Mouse (Mus musculus): ENCODE measurements around the gene Col2a1.

The Col2a1 gene

DNA sequence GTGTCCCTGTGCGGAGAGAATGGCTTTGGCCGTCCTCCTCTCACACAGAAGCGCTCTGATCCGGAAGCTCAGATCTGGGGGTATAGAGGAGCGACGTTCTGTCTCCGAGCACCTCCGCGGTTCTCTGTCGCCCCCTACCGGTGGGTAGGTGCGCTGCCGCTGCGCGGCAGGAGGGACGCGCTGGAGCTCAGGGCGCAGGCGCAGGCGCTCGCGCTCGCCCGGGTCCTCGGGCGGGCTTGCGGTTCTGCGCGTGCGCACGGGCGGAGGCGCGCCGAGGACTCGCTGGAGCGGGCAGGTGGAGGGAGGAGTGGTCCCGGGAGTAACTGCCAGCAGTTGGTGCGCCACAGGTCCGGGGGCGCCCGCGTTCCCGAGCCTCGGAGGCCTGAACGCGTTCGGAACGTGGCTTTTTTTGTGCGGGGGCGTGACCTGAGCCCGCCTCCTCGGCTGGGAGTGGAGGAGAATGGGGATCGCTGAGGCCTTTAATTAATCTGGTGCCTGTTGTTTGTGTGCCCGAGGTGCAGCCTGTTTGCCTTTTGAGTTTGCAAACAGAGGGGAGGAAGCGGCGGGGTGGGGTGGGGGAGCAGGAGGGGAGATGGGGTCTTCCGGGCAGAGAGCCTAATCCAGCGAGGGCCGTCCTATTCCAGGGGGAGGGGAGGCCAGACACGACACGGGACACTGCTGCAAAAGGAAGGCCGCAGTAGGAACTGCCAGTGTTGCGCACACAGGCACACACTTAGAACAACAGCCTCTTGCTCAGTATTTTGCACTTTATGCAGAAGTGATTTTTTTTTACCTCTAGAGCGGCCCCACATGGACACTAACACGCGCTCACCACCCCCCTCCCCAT lies 40.3 kb downstream of the Col2a1 start, which contains the start of gene Tmem106c:
Gene Tmem106c, plus strand, starts transcription at position 212 of the 847 bp plus-strand sequence.
- peak; percentile 88 to 91 for DNase-seq (ENCODE audit: low spot score in 2 of 2)

DNA sequence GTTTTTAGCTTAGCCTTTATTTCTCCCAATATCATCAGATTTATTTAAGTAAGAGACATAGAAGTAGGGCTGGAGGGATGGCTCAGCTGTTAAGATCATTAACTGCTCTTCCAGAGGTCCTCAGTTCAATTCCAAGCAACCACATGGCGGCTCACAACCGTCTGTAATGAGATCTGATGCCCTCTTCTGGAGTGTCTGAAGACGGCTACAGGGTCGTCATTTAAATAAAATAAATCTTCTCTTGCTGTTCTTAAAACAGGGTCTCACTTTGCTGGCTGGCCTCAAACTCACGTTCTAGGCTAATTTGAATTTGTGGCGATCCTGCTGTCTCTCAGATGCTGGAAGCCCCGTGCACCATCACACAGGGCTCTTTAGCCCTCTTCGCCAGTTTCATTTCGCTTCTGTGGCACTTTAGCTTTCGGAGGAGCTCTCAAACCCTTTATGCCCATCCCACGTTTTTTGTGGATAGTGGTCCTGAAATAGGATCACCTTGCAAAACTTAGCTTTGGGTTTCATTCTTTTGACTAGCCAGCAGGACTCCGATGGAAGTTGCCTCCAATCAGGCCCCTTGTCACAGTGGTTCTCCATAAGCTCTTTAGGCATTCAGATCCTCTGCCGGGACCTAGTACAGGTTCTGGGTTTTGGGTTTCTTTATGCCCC lies 41.0 kb downstream of the Col2a1 start:
- DNase-seq (ENCODE audit: low spot score in 2 of 2) = peak in 1 of 2 experiments; percentile 25

DNA sequence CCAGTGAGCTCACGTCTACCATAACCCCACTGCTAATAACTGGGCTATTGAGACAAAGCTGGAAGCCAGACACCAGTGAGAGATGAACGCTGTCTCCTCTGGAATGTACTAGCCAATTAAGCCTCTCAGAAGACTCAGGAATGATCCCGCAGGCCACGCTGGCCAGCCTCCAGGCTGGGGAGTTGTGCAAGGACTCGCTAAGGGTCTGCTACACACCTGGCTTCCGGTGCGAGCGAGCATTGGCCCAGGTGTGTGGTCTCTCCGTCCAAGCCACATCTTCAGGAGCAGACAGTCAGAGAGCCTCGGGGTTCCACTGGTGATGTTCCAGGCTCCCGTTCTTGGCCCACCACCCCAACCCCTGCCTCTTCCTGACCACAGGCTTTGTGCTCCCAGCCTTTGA lies 48.1 kb downstream of the Col2a1 start:
- no peak for DNase-seq (ENCODE audit: low spot score in 2 of 2)

DNA sequence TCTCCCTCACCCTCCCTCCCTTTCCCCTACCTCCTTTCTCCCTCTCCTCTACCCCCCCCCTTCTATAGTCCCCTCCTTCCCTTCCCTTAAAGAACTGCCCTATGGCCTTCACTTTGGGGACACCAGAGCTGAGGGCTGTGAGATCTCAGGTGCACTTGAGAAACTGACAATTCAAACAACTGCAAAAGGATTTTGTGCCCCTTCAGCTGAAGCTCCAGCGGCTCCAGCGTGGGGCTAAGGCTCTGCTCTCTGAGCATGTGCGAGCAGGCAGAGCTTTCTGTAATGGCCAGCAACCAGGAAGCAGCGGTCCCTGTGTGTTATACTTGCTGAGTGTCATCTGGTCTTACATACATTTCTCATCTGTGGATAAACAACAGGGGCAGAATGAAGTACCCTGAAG lies 48.8 kb downstream of the Col2a1 start:
- no peak for DNase-seq (ENCODE audit: low spot score in 2 of 2)

DNA sequence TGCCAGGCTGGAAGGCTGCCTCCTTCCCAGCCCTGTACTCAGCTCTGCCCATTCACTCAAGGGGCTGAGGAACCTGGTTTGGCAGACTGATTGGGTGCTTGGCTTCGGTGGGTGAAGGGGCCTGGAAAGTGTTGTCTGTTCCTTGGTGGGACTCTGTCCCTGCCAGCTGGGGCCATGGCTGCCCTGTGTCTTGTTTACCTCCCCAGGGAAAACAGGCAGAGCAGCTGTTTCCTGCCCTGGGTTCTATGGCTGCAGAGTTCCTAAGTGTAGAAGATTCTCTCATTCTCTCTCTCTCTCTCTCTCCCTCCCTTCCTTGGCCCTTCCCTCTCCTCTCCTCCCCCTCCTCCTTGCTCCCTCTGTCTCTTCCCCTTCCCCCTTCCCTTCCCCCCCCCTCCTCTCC lies 49.2 kb downstream of the Col2a1 start:
- DNase-seq (ENCODE audit: low spot score in 2 of 2) = no peak

DNA sequence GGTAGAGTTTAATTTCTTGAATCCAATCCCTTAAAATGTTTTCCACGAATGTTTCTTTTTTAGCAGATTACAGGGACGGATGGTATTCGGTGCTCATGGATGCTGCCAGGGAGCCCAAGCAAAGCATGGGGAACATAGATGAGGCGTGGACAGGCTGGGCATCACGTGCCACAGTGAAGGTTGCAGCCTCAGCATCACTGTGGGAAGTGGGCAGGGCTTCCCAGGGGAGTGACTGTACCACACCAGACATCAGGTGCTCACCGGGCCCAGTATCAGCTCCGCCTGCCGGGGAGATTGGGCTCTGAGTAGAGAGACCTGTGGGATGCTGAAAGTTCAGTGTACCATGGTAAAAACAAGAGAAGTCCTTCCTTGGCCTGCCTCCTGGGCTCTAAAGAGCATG lies 49.8 kb downstream of the Col2a1 start:
- DNase-seq (ENCODE audit: low spot score in 2 of 2) = no peak

DNA sequence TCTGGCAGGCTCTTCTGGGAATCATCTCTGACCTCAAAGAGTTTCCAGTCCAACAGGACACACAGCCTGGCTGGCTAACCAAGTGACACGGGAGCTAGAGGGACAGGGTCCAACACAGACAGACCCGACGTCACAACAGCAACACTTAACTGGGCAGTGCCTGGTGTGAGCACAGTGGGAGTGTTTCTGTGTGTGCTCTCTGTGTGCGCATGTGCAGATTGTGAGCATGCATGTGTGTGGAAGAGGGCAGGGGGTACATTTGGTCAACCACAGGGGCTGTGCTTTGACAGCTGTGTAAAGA lies 51.7 kb downstream of the Col2a1 start:
- no peak for DNase-seq (ENCODE audit: low spot score in 2 of 2)

DNA sequence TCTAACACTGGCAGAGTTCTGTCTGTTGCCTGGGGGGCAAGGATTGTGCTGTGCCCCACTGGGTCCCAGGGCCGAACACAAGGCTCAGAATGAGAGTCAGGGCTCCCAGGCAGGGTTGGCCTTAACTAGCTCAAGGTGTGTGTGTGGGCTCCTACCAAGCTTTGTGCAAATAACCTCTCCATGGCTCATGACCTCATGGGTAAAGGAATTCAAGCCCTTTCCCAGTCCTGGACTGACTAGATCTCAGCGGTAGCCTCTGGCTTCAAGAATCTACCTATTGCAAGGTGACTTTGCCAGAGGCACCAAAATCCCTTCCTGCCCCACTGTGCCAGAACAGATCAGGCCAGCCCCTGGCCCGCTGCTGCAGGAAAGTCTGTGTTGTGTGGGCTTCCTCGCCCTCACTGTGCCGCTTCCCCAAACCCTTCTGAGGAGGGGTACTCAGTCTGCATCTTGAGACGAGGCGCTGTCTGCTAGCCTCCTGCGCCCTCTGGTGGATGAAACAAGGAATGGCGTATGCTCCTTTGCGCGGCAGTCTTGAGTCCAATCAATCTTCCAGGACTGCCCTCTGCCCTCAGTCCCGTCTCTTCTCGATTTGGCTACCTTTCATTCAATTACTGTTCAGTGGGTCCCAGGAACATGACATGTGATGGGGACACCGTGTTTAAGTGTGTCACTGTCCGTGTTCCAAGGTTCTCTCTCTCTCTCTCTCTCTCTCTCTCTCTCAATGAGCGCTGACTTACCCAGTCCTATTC lies 52.2 kb downstream of the Col2a1 start:
- DNase-seq (ENCODE audit: low spot score in 2 of 2) = peak; percentile 73 to 78

DNA sequence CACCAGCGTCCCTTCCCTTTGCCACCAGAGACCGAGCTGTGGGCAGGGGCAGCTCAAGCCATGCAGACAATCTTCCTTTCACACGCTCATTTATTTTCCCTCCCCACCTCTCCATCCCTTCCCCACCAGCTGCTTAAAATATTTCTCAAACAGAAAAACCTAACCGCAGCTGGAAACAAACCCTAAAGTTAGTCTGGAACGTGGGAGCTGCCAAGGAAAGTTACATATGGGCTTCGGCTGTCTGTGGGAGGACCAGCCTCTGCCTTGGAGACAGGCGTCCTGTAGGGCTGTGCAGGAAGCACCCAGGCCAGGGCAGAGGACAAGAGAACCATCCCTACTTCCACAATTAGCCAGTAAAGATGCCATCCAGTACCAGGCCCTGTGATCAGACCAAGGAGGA lies 54.3 kb downstream of the Col2a1 start:
- DNase-seq (ENCODE audit: low spot score in 2 of 2) = peak; percentile 35 to 36

DNA sequence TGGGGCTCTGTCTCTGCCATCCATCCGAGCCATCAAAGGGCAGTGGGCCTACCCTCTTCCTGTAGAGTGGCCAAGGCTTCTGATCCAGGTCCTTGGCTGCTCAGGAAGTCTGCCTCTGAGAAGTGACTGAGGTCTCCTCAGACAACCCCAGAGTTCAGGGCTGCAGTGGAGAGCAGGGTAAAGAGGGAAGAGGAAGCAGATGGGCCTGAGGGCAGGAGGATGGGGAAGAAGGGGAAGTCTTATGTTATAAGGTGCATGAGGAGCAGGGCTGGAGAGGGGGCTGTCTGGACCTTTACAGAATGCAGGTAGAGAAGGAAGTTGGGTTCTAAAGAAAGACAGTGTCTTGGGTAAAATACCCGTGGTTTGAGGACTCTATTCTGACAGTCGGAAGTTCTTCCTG lies 54.8 kb downstream of the Col2a1 start:
- DNase-seq (ENCODE audit: low spot score in 2 of 2) = no peak

DNA sequence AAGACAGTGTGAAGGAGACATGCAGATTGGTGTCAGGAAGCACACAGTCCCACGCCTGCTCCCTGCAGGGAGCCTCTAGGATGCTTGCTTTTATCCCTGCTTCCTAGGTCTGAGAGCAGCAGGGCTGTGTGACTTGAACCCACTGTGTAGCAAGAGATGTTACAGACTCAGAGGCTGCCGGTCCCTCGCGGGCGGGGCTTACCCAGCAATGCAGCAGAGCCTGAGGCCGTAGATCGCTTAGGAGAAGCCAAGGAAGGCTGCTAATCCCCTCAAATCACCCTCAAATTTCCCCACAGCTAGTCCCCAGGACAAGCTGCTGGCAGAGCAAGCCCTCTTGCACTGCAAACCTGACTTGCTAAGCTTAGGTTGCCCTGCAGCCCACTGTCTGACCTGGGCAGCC lies 55.8 kb downstream of the Col2a1 start:
- no peak for DNase-seq (ENCODE audit: low spot score in 2 of 2)

DNA sequence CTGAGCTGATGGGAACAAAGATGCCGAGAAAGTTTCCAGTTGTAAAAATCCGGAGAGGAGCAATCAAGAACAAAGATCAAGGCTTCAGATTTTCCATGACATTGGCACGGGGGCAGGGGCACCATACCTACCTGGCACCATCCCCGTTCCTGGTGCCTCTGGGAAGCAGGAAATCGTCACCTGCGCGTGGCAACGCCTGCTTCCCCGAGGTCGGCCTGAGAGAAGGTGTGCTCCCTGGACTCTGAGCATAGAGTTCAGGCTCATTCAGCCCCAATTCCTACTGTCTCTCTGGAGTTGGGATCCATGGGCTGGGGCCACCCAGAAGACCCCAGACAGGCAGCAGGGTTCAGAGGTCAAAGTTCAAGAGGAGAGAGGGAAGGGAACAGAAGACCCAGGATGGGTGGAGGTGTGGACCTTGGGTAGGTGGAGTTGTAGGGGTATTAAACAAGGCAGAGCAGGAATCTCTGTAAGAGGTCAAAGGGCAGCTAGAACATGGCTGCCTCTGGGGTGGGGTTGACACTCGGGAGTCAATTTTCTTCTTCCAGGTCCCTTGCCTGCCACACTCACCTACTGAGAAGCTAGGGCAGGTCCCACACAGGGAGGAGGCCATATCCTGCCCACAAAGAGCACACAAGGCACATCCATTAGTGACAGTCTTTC lies 58.7 kb downstream of the Col2a1 start:
- no peak for DNase-seq (ENCODE audit: low spot score in 2 of 2)

DNA sequence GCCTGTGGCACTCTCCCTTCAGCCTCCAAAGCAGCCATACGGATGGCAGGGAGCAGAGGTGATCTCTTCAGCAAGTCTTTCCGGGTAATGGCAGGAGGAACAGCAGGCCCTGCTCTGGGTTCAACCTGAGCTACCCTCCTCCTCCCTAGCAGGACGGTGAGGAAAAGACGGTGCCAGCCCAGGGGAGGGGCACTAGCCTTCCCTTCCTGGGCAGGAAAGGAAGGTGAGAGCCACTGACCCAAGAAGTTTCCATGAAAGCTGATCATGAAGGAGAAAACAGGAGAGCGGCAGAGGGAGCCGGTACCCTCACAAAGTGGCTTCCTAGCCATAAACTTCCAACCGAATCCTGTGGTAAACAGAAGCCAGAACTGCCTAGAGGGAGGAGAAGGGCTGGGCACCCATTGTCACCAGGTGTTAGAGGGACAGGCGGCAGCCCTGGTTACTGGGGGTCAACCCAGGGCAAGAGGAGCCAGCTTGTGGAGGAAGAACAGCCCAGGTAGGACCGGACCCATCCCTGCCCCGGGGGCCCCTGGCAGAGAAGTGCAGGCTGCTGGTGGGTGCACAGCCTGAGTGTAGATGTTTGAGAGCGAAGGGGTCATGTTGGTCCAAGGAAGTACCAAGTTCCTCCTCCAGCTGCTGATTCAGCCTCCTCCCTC lies 59.4 kb downstream of the Col2a1 start:
- no peak for DNase-seq (ENCODE audit: low spot score in 2 of 2)

DNA sequence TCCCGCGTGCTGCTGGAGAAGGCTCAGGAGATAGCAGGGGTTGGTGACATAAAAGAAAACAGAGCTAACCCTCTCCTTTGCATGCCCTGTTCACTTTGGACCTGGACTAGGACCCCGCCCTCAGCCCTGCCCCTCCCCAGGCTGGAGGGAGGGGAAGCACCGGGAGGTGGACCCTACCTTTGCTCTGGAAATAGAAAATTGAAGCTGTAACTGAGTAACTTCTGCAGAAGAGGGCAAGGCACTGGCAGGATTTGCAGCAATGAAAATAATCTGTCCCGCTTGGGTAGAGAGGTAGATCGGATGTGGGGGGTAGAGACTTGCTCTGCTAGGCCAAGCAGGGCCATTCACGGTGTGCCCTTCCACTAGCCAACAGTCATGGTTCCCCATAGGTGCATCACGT lies 61.1 kb downstream of the Col2a1 start:
- no peak for DNase-seq (ENCODE audit: low spot score in 2 of 2)

DNA sequence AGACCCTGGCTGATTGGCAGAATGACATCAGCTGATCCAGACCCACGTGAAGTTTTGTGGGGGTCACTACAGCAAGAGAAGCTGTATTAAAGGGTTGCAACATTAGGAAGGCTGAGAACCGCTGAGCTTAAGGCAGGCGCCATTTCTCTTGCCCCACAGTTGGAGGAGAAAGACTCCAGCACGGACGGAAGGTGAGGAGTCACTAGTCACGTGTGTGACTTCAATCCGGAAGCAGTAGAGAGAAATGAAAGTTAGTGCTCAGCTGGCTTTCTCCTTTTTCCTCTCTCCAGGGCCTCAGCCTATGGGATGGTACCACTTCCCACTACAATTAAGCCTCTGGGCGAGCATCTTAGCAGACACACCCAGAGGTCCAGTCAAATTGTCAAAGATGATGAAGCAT lies 62.0 kb downstream of the Col2a1 start:
- no peak for DNase-seq (ENCODE audit: low spot score in 2 of 2)

DNA sequence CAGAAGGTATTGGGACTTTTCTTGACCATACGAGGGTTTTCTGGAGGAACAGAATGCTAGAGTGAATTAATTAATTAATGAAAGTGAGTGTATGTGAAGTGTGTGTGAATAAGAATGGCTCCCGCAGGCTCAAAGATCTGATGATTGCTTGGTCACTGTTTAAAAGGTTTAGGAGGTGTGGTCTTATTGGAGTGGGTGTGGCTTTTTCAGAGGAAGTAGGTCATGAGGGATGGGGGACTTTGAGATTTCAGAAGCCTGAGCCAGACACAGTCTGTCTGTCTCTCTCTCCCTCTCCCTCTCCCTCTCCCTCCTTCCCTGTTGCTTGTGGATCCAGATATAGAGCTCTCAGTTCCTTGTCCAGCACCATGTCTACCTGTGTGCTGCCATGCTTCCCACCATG lies 63.2 kb downstream of the Col2a1 start:
- DNase-seq (ENCODE audit: low spot score in 2 of 2) = no peak

DNA sequence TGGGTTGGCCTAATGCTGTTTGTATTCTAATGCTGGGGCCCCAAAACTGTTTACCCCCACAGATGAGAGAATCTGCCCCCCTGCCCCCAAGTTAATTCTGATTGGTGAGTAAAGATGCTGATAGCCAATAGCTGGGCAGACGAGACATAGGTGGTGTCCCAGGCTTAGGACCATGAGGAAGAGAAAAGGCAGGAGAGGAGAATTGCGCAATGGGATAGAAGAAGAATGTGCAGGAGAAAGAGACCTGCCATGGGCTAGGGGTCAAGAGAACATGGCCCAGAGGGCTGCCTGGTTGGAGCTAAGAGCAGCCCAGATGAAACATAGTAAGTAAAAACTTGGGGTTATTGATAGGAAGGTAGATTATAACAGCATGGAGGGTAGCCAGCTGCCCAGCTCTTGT lies 64.4 kb downstream of the Col2a1 start:
- no peak for DNase-seq (ENCODE audit: low spot score in 2 of 2)

DNA sequence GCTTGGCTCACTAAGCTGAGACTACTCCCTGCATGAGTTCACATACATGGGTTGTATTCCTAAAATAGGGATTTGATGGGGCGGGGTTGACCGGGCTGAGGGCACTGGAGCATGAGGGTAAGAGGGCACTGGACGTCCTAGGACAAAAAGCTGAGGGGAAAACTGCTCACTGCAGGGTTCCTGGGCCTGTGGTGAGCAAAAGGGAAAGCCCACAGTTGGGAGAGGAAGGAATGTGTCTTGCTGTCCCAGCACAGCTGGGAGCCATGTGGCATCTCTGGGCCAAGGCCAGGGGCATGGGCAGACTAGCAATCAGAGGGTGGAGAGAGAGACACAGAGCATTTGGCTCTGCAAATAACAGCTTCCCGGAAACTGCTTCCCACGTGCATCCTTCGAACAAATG lies 65.9 kb downstream of the Col2a1 start:
- DNase-seq (ENCODE audit: low spot score in 2 of 2) = no peak

DNA sequence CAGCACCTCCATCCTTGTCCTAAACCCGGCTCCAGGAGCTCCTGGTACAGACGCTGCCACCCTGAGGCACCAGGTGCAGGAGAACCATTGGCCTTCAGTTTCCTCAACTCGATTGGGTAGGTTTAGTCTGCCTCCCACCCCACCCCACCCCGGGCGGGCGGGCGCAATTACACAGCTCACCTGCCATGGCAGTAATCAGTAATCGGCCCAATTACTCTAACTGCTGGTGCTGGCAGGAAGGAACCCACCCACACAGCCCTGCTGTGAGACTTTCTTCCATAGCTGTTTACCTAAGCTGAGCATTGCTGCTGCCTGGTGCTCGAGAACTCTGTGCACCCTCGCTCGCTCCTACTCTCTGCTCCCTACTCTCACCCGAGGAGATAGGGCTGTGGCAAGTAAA lies 72.1 kb downstream of the Col2a1 start:
- DNase-seq (ENCODE audit: low spot score in 2 of 2) = peak in 1 of 2 experiments; percentile 29

DNA sequence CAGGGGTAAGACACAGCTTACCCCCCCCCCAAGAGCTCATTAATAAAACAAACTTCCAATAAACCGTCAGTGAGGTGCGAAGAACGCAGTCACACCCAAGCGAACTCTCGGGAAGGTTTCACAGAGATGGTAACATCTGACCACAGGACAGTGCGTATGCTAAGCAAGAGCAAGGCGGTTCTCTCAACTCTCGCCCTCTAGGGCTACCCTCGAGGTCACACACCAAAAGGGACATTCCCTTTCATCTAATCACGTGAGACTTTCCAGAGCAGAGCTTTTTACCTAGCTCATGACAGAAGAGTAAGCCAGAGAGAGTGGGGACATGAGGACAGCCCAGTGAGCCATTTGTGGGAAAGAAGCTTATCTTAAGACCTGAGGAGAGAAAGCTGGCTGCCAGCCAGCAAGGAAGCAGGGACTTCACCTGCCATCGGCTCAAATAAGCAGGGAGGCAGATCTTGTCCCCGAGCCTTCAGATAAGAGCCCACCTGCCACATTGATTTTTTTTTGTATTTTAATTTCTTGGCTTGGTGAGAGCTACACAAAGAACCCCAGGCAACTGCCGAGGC lies 75.2 kb downstream of the Col2a1 start:
- no peak for DNase-seq (ENCODE audit: low spot score in 2 of 2)

DNA sequence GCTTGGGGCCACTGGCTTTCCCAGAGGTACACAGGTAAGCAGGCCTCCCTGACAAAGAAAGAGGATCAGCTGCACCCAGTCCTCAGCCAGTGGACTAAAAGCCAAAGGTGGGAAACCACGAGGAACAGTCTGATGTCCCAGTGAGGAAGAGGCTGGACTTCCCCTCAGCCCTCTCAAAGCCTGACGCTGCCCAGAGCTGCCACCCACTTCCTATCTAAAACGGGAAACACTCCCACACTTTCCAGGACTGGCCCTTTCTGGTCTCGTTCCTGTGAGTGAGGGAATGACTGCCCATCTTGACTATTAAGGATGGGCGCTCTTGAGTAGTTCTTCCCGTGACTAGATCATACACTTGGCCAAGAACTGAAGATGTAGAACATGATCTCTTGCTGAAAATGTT lies 76.7 kb downstream of the Col2a1 start:
- DNase-seq (ENCODE audit: low spot score in 2 of 2) = no peak

Data from right cerebral cortex, adult 2 months (tissue).